Mouse (Mus musculus): ENCODE results near the gene Tbata.

Tbata gene

DNA sequence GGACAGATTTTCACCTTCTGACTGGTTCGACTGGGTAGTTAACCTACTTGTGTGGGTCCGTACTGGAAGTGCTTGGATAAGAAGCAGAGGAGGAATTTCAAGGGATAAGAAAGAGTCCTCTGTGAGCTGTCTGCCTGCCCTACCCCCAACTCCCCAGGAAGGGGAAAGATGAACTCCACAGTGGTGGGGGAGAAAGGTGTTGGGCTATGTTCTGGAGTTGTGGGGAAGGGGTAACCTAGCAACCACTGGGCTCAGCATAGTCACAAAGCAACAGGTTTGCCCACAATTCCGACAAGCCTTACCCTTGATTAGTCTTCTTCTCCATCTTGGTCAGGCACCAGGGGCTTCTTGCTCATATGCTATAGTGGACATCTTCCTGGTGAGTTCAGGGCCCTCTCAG lies at the start of gene Tbata:
TSS of gene Tbata (plus strand) at position 301 of the 400 bp plus-strand sequence.
- in situ Hi-C loops (cut with MboI, MseI), result no loop called here

DNA sequence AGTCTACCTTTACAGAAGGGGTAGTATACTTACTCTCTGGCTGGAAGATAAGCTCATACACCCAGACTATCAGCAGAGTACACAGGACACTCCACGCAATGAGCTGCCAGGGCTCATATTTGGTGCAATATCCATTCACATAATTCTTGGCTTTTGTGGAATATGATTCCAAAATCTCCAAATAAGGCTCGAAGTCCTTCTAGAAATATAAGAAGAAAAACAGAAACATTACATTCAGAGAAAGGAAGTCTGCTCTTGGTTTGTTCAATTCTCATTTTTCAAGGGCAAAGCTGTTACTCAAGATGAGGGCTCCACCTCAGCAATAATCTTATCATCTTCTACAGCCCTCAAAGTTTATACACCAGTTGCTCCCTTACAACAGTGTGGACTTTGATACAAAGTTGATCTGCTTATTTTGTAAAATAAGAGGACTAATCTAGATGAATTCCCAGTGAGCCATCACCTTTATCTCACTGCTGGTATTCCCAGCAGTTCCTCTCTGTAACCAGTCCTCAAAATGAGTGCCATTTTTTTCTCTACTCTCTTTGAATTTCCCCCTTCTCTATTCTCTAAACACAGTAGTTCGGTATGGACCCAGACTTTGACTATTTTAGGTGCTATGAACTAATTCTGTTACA lies 48.4 kb upstream of the Tbata start:
- in situ Hi-C loops (cut with MboI, MseI), result no loop called here

DNA sequence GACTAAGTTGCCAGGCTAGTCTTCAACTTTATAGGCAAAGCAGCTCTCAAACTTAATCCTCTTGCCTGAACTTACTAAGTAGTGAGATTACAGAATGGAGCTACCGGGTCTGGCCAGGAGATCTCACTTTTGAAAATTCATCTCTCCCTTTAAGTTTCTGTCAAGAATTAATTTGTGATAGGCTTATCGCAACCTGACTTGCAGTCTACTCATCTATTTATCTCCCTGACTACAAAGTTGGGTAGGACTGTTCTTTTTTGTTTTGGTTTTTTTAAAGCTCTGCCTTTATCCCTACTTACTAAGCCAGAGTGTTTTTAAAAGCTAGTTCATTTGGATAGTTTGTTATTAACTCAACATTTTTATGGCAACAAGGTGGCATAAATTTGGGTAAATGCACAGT lies 47.3 kb upstream of the Tbata start:
- in situ Hi-C loops (cut with MboI, MseI), result no loop called here

DNA sequence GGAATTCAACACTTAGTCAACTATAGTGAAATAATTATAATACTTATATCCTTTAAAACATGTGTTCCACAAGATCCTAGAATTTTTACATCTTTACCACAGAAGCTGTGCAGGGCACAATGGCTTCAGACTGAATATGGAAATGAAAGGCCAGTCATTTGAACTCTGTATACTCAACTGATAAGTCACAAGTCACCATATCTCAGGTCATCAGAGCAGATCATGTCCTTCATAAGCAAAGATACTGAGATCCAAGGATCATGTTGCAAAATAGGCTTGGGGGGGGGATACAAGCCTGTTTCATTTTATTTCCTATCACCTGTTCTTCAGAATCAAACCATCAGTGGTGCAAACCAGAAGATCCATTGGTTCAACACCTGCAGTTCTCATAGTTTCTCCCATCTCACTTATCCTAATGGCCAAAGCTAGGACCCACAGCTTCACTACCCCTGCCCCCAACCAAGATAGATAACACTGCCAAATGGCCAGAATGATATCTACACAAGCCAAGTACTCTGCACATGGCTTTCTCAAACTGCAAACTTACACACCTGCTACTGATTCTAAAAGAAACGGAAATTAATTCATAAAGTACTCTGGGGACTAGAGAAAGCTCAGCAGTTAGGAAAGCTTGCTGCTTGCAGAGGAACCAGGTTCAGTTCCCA lies 42.9 kb upstream of the Tbata start:
- in situ Hi-C loops (cut with MboI, MseI), result no loop called here

DNA sequence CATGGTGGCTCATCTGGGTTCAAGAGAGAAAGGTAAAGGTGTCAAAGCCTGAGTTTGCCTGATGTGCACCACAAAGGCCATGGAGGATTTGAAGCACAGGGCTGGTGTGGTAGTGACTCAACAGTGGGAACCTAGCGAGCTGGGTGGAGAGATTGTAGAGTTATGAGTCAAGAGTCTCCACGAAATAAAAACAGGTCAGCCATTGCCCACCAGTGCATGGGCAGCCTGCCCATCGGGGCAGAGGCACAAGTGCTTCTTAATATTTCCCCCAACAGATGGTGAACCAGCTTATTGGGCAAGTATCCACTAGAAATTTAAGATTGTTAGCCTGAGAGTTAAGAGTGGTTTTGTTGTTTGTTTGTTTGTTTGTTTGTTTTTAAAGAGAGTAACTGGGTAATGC lies 40.8 kb upstream of the Tbata start:
- in situ Hi-C loops (cut with MboI, MseI), result no loop called here

DNA sequence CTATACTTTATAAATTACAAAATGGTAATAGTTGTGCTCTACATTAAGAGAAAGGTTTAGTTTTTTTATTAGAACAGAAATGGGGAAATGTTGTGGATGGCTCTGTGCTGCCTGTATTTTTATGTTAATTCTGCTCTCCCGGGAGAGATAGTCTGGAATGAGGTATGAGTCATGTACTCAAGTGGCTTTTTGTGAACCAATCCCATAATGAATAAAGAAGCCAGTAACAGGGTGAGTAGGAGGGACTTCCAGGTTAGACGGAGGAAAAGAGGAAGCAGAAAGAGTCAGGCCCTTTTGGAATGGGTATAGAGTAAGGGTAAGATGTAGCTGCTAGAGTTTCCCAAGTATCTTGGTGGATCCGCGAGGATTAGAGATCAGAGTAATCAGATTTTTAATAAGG lies 37.7 kb upstream of the Tbata start:
- in situ Hi-C loops (cut with MboI, MseI), result no loop called here

DNA sequence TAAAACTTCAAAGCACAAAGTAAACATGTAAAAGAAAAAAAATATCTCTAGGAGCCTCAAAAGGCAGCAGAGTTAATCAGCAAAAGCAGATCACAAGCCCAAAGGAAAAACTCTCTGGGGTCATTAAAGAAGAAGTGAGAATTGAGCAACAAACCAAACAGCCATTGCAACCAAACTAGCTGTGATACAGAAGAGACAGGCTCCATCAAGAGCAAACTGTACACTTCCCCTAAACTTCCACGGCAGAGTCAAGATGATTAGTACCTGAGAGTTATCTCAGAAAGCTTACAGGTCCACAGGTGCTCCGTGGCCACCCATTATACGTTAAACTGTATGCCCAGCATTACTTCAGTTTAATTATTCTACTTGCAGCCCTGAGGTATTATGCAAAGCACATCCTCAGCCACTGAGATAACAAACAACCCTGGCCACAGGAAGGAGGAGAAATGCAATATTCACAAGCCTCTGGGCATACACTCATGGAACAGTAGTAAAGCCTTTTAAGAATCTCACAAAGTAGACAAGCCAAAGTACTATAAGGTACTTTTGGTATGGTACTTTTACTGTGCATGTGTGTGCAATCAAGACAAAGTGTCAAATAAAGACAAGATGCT lies 36.4 kb upstream of the Tbata start:
- in situ Hi-C loops (cut with MboI, MseI), result no loop called here

DNA sequence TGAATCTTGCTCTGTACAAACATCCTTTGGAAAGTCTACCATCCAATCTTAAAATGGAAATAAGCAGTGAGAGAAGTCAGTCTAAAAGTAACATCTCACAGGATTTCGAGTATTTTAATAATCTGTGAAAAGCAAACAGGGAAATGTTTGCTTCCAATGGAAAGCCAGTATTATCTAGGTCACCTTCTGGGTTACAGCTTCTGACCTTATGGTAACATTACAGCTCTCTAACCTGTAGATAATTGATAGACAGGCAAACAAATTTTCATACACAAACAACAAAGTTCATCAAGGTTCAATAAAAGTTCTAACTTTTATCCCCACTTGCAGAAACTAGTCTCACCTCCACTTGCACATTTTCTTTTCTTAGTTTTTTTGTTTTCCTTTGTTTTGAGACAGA lies 34.2 kb upstream of the Tbata start:
- in situ Hi-C loops (cut with MboI, MseI), result no loop called here

DNA sequence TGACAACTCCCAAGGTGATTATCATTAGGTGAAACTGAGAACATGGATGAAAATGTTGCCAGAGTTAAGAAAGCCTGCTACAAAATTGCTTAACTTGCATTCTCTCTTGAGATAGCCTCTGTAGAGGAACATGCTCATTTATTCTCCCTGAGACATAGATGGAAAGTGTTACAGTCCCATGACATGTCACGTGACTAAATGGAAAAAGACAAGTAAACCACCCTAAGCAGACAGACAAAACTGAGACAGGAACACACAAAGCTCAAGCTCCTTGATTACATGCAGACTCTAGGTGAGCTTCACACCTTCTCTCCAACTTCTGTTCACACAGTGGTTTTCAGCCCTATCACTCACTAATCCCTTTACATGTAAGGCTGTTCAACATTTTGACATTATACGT lies 28.4 kb upstream of the Tbata start:
- in situ Hi-C loops (cut with MboI, MseI), result no loop called here

DNA sequence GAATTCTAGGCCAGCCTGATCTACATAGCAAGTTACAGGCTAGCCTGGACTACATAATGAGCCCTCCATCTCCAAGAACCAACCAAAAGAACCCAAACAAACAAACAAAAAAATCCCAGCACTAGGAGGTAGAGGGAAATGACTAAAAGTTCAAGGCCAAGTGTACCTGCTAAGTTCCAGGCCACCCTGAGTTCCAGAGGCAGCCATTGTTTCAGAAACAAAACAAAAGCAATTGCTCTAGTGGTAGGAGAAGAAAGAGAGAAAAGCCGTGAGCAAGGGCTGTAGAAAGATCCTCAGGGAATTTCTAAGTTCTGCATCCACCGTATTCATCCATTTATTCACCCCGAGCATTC lies 26.0 kb upstream of the Tbata start:
- in situ Hi-C loops (cut with MboI, MseI), result no loop called here

DNA sequence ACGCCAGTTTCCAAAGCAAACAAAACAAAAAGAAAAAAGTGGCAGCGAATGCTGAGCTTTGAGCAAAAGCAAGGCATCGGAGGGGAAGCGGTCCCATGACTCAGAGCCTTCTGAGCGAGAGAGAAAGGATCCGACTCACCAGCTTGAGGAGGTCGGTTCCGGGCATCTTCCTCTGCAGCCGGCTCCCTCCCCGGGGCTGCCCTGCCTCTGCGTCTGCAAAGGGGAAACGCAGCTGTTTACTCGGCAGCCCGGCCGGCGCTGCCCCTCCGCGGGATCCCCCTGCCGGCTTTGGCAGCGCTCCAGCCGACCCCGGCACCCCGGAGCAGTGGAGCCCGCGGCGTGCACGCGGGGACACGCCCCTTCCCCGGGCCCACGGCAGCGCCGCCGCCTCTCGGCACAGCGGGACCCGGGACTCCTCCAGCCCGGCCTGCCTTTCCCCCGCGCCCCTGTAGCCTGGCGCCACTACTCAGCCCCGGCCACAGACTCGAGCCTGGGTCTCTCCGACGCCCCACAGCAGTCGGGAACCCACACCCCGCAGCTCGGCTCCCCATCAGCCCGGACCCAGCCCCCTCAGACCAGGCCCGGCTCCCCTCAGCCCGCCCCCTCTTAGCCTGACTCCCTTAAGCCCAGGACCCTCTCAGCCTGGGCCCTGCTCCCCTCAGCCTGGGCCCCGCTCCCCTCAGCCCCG lies 25.5 kb upstream of the Tbata start:
- in situ Hi-C loops (cut with MboI, MseI), result no loop called here

DNA sequence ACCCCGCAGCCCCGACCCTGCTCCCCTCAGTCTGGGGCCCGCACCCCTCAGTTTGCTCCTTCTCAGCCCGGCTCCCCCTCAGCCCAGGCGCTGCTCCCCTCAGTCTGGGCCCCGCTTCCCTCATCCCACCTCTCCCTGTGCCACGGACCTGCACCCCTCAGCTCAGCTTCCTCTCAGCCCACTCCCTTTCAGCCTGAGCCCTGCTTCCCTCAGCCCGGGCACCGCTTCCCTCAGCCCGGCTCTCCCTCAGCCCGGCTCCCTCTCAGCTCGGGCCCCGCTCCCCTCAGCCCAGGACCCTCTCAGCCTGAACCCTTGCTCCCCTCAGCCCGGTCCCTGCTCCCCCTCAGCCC lies 25.0 kb upstream of the Tbata start:
- in situ Hi-C loops (cut with MboI, MseI), result no loop called here

DNA sequence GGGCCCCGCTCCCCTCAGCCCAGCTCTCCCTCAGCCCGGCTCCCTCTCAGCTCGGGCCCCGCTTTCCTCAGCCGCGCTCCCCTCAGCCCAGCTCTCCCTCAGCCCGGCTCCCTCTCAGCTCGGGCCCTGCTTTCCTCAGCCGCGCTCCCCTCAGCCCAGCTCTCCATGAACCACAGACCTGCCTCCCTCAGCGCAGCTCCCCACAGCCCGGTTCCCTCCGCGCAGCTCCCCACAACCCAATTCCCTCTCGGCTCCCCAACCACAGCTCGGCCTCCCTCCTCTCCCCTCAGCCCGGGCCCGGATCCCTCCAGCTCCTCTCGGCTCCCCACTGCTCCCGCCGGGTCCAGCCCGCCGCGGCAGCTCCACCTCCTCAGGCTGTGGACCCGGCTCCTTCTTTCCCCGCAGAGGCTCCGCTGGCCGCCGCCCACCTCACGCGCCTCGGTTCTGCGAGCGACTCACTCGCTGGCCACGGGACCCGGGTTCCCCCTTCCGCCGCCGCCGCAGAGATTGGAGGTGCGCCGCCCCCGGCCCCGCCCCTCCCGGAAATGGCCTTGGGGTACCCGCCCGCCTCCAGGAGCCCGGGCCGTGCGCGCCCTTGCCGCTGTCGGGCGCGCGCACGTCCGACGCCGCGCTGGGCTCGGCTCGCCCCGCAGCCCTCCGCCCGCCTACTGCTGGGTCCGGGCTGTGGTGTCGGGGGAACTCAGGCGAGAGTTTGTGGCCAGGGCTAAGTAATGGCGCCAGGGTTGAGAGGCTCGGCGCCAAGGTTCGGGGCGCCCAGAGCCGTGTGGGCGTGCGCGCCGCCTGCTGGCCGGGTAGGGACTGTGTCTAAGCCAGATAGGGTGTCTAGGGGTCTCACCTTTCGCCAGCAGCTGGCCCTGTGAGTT lies 24.4 kb upstream of the Tbata start, which contains the start of gene Sgpl1:
TSS of gene Sgpl1 (minus strand) at position 547 of the 884 bp plus-strand sequence.
- in situ Hi-C loops (cut with MboI, MseI), result no loop called here

DNA sequence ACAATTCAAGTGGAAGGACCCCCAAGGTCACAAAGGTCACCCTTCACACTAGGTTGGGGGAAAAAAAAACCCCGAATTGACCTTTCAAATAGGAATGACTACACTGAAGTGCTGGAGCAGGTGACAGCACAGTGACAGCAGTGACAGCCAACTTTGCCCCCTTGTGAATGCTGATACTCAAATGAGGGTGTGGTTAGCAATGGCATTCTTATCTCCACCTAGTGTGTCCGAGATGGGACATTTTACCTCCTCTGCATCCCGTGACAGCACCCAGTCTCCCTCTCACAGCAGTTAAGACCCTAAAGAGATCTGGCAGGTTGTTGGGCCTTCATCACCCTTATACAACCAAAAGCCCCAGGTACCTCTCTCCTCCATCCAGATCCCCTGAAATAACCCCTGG lies 22.3 kb upstream of the Tbata start:
- in situ Hi-C loops (cut with MboI, MseI), result no loop called here

DNA sequence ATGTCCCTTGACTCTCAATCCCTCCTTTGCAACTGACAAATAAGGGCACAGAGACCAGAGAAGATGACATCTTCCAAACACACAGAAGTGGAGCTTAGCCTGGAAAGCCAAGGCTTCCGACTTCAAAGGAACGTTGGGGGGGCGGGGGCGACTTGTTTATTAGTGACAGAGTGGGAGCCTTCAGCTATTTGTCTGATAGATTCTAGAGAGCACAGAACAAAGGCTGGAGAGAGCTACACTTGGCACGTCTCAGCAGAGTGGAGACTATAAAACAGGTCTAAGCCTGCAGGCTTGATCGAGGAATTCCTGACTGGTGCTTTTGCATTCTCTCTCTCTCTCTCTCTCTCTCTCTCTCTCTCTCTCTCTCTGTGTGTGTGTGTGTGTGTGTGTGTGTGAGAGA lies 21.1 kb upstream of the Tbata start:
- in situ Hi-C loops (cut with MboI, MseI), result no loop called here

DNA sequence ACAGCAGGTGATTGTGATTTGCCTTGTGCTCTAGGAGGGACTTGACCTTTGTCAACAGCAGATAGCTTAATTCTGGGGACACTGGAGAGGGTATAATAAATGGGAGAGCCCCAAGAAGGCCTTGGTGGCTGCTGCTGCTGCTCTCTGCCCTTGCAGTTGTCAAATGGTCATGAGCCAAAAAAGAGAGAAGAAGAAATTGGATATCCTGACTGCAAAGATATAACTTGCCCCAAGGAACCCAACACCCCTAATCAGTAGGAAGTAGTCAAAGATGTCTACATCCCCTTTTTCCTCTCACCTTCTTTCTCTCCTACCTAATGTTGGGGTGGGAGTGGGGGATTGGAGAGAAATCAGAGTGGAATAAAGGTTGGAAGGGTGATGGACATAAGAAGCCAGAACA lies 19.6 kb upstream of the Tbata start:
- in situ Hi-C loops (cut with MboI, MseI), result no loop called here

DNA sequence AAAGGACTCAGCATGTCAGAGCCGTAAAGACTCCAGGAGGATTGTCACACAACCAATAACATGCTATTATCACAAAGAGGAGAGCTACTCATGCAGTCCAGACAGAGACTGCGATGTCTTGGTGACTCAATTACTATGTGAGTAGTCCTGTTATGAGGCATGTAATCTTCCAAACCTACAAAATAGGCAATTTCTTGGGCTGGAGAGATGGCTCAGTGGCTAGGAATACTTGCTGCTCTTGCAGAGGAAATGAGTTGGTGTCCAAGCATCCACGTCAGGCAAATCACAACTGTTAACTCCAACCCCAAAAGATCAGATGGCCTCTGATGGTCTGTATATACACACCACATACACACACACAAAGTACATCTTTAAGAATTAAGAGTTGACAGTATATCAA lies 16.1 kb upstream of the Tbata start:
- in situ Hi-C loops (cut with MboI, MseI), result no loop called here

DNA sequence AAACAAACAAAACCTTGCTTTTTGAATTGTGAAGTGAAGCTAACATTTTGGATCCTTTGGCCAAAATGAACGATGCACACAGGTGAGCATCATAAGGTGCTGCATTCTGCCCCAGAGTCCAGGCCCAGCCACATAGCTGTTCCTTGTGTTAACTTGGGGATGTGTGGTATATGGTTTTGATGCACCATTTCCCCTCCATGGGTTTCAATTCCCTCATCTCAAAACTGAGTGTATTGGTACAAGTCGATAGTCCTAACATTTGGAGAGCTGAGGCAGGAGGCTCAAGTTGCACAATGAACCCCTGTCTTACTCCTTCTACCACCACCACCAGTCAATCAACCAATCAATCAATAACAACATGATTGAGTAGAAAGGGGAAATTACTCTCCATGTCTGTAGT lies 15.3 kb upstream of the Tbata start:
- in situ Hi-C loops (cut with MboI, MseI), result no loop called here

DNA sequence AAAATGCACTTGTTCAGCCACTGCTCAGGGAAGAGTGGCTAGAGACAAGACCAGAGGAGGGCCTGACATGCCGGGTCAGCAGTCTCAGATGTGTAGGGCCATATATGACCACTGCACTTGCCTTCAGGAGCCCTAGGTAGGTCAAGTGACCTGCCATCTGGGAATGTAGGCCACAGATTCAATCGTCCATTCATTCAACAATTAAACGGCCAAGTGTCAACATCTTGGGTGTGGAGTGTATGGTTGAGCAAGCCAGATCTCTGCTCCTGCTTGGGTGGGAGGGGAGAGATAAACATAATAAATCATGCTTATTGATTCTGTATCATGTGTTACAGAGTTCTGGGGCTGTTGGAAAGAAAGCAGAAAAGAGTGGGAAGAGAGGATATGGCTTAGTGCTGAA lies 13.2 kb upstream of the Tbata start:
- in situ Hi-C loops (cut with MboI, MseI), result no loop called here

DNA sequence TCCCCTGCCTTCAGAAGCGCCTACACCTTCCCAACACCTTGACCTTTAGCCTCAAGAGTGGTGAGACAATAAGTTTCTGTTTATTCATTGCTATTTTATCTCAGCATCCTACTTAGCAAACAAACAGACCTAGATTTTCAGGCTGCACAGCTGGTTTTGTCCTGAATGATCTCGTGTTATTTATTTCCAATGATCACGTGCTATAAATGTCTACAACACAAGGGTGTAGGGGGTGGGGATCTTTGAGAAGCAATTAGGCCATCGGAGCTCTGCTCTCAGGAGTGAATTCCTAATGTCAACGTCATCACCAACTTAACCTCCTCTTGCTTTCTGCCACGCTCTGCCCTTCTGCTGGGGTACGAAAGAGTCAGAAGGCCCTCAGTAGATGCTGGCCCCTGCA lies 11.7 kb upstream of the Tbata start:
- in situ Hi-C loops (cut with MboI, MseI), result no loop called here

DNA sequence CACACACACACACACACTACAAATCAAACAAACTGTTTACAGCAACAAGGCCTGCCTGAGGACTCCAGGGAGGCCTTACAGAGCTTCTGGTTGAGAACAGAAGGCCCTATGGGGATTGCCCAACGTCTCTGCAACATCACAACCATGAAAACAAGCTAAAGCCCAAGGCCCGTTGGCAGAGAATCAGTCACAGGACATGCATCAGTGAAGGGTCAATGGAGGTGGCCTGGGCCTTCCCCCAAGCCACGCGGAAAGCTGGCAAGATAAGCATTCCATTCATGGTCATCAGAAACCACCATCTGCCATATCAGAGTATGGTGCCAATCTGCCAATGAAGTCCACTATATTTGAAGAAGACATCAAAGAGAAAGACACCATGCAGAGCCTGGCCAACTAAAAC lies 11.1 kb upstream of the Tbata start:
- in situ Hi-C loops (cut with MboI, MseI), result no loop called here

DNA sequence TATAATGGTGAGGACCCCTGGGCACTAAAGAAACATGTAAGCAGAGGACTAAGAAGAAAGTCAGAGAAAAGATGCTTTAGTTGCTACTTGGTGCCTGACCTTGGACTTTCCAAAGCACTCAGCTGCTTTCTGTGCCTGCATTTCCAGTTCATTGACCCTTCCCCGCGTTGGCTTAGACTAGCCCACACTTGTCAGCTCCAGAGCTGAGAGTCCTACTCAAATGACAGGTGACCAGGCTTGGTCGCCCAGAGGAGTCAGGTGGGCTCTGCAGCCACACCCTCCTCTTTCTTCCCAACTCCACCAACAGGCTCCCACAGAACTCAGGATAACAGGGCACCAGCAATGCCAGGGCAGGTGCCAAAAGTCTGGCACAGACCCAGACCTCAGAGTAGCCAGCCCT lies 9.4 kb upstream of the Tbata start:
- in situ Hi-C loops (cut with MboI, MseI), result no loop called here

All from T-helper 2 cell (primary cell).